Mouse (Mus musculus) limb, embryonic 11.5 days (tissue): Measurements from ENCODE around the gene Sel1l. TPM values are rescaled to one million over a fixed set of nuclear protein-coding genes. Genes with fewer than 3 reads are reported as not detected.

Source experiments
- ATAC-seq: fragments of 200-750 bp; cut with Nextera tagmentation; 2 replicates; pipeline ENCODE4 v1.8.0; 2017; ENCODE audit warnings: low read depth; ENCODE audit not compliant: insufficient number of reproducible peaks, low FRiP score, low TSS enrichment
- DNase-seq: peaks from one replicate; pipeline ENCODE4 v3.0.0-alpha.2; 2015; ENCODE audit warnings: low spot score
- H3K27ac ChIP-seq: fragments of 300-500 bp; sonication (generic); replicated peaks from 2 replicates; pipeline ENCODE4 v1.5.1; 2014; ENCODE audit warnings: low read depth, mild to moderate bottlenecking, low read length
- H3K27me3 ChIP-seq: fragments of 300-500 bp; sonication (generic); 2 replicates; pipeline ENCODE4 v1.6.1; 2014; ENCODE audit warnings: mild to moderate bottlenecking, low read length, mixed read lengths; ENCODE audit not compliant: control insufficient read depth, insufficient read depth
- H3K36me3 ChIP-seq: fragments of 300-500 bp; sonication (generic); 2 replicates; pipeline ENCODE4 v1.6.1; 2014; ENCODE audit warnings: mild to moderate bottlenecking, low read length, moderate library complexity, mixed read lengths; ENCODE audit not compliant: control insufficient read depth, insufficient read depth
- H3K4me1 ChIP-seq: fragments of 300-500 bp; sonication (generic); 2 replicates; pipeline ENCODE4 v1.6.1; 2014; ENCODE audit warnings: low read length, mixed read lengths; ENCODE audit not compliant: control insufficient read depth, insufficient read depth
- H3K4me2 ChIP-seq: fragments of 300-500 bp; sonication (generic); 2 replicates; pipeline ENCODE4 v1.6.1; 2014; ENCODE audit warnings: low read depth, mild to moderate bottlenecking, moderate library complexity; ENCODE audit not compliant: severe bottlenecking
- H3K4me3 ChIP-seq: fragments of 300-500 bp; sonication (generic); 2 replicates; pipeline ENCODE4 v1.5.1; 2014; ENCODE audit warnings: low read depth, low read length
- H3K9ac ChIP-seq: fragments of 300-500 bp; sonication (generic); 2 replicates; pipeline ENCODE4 v1.6.1; 2014; ENCODE audit warnings: mild to moderate bottlenecking, low read length
- H3K9me3 ChIP-seq: fragments of 300-500 bp; sonication (generic); 2 replicates; pipeline ENCODE4 v1.6.1; 2016; ENCODE audit warnings: low read length; ENCODE audit not compliant: control insufficient read depth
- WGBS: fragments of 180-500 bp; shearing (Covaris S2); extraction: QIAGEN DNeasy Blood & Tissue Kit; methylation state at CpG from one replicate; pipeline ENCODE4 v1.1.7; 2014; 5-methylcytosine and 5-hydroxymethylcytosine counted together
- polyA plus RNA-seq: library from polyadenylated mRNA; unstranded; fragments of >200 nt; fragmentation: Nextera tagmentation; extraction: Ambion mirVana; gene quantifications from 2 replicates; pipeline ENCODE4 v1.2.1, GENCODE M21; 2014

Gene Sel1l
- polyA plus RNA-seq, result 64.9 and 73.2 TPM in 2 replicates

GRCm38 (mm10) chr12:91849045-91849467 is at the start of gene Sel1l:
Sel1l (minus strand) TSS chr12:91849157.
- Histone ChIP-seq H3K27ac (no peak within 1 kb of the TSS), H3K36me3 (no peaks in the 10 kb centered on the region), H3K9ac (peak within 1 kb of the TSS; percentile 76), H3K4me3 (peak within 1 kb of the TSS; percentile 80), H3K27me3 (no peaks in the 10 kb centered on the region), H3K4me1 (no peaks in the 10 kb centered on the region), H3K4me2 (peak within 1 kb of the TSS; percentile 83), H3K9me3 (no peaks in the 10 kb centered on the region)
- DNase-seq, result peak; percentile 96
- peak; percentile 100 for ATAC-seq
- under 1% methylated on average over 35 of the region's 35 CpGs for WGBS

DNA sequence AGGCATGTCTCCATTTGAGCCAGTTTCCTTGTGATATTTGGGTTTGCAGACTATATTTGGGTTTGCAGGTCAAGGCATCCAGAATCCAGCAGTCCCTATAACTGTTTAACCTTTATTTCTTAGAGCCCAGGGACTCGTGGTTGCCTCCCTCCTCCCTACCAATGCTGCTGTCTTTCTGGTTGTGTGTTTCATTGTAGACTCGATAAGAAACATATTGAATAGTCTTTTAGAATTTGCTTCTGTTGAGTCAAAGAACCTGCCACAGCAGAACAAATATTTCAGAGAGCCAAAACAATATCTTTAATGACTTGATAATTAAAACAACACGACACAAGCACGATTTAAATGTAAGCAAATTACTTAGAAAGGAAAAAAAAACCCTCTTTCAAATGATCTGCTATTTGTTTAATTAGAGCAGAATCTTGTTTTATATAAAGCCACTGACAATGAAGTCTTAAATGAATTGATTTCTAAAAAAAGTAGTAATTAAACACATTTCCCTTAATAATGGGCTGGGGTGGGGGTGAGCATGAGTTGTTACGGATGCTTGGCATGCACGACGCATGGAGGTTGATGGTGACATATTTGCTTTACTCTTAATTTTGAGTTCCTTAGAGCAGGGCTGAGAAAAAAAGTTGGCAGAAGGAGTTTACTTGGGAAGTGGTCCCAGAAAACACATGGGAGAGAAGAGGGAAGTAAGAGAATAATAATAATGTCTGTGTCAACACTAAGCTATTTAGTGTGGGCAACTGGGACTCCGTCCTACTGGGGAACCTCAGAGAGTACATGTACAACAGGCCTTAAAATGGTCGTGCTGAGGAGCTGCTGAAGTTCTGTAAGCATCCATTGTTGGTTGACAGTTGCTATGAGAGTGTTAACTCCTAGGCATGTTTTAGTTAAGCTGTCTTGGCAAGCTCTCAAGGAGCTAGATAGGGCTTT is 43.9 kb upstream of the Sel1l start:
- WGBS, result 83% methylated on average over 9 of the region's 9 CpGs

DNA sequence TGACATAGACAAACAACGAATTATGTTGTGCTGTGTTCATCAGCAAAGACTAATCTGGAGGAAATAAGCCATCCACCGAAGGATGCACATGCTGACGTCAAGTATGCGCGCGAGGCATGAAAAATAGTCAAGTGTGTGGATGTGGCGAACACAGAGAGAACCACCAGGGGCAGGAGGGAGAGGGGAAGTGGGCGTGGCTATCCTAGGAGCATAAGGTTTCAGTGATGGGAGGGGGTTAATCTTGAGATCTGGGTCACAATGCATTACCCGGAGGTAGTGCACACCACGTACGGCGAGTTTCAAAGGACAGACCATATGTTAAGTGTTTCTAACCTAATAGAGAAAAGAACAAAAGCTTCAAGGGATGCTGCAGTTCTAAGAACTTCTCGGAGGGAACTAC is 31.5 kb upstream of the Sel1l start:
- Histone ChIP-seq H3K4me1 (0 out of 2 replicates have a peak, but pooled peaks cover 3% of the 10 kb centered on the region), H3K27me3 (no peaks in the 10 kb centered on the region), H3K36me3 (no peaks in the 10 kb centered on the region), H3K9ac (no peak overlapping the region), H3K27ac (no peak overlapping the region), H3K4me2 (no peak overlapping the region), H3K9me3 (no peaks in the 10 kb centered on the region), H3K4me3 (no peak overlapping the region)
- WGBS, result 78% methylated on average over 13 of the region's 13 CpGs
- ATAC-seq (no peak), DNase-seq (no peak)

More for the DNA sequence above, 43.9 kb upstream of the Sel1l start:
- no peak overlapping the region for H3K9ac ChIP-seq
- no peak for ATAC-seq
- no peaks in the 10 kb centered on the region for H3K36me3 ChIP-seq
- H3K27ac ChIP-seq, result no peak overlapping the region
- DNase-seq, result no peak
- H3K4me2 ChIP-seq, result no peak overlapping the region
- H3K9me3 ChIP-seq, result no peaks in the 10 kb centered on the region
- no peak overlapping the region for H3K4me3 ChIP-seq
- no peaks in the 10 kb centered on the region for H3K27me3 ChIP-seq
- no peaks in the 10 kb centered on the region for H3K4me1 ChIP-seq

- ATAC-seq, result no peak
- DNase-seq, result no peak
- Histone ChIP-seq H3K36me3 (no peaks in the 10 kb centered on the region), H3K9me3 (no peaks in the 10 kb centered on the region), H3K4me2 (no peak overlapping the region), H3K9ac (no peak overlapping the region), H3K4me1 (0 out of 2 replicates have a peak, but pooled peaks cover 3% of the 10 kb centered on the region), H3K27ac (no peak overlapping the region), H3K4me3 (no peak overlapping the region), H3K27me3 (no peaks in the 10 kb centered on the region)
- WGBS, result 73% methylated on average over 8 of the region's 8 CpGs
These were observed 29.9 kb upstream of the Sel1l start for GRCm38 (mm10) chr12:91878912-91879250.

- Histone ChIP-seq H3K4me1 (0 out of 2 replicates have a peak, but pooled peaks cover 3% of the 10 kb centered on the region), H3K9ac (no peak overlapping the region), H3K27ac (no peak overlapping the region), H3K36me3 (no peaks in the 10 kb centered on the region), H3K9me3 (no peaks in the 10 kb centered on the region), H3K4me2 (no peak overlapping the region), H3K27me3 (no peaks in the 10 kb centered on the region), H3K4me3 (no peak overlapping the region)
- ATAC-seq, result no peak
- DNase-seq, result no peak
- WGBS, result 67% methylated on average over 21 of the region's 21 CpGs
These were observed 29.3 kb upstream of the Sel1l start for GRCm38 (mm10) chr12:91878056-91878911.

DNA sequence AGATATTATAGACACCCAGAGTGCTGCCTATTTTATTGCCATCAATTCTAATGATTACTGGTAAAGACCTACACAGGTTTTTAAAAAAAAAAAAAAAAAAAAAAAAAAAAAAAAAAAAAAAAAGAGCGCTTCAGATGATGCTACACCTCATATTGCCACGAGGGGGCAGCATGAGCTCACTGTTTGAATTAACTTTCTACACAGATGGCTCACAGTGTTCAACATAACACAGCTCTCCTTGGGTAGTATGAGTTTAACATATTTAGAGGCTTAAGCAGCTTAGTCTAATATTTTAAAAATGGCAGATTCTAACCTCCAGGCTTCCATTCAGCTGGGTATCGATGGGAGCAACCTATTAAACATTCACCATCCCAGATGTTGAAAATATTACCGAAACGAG is 28.7 kb upstream of the Sel1l start:
- H3K4me1 ChIP-seq, result 0 out of 2 replicates have a peak, but pooled peaks cover 3% of the 10 kb centered on the region
- WGBS, result 30% methylated on average over 5 of the region's 5 CpGs
- peak; percentile 59 for DNase-seq
- H3K27ac ChIP-seq, result no peak overlapping the region
- H3K27me3 ChIP-seq, result no peaks in the 10 kb centered on the region
- ATAC-seq, result peak; percentile 49; the same call in 1 of the 2 replicates
- H3K36me3 ChIP-seq, result no peaks in the 10 kb centered on the region
- H3K9ac ChIP-seq, result no peak overlapping the region
- no peak overlapping the region for H3K4me2 ChIP-seq
- H3K9me3 ChIP-seq, result no peaks in the 10 kb centered on the region
- no peak overlapping the region for H3K4me3 ChIP-seq

DNA sequence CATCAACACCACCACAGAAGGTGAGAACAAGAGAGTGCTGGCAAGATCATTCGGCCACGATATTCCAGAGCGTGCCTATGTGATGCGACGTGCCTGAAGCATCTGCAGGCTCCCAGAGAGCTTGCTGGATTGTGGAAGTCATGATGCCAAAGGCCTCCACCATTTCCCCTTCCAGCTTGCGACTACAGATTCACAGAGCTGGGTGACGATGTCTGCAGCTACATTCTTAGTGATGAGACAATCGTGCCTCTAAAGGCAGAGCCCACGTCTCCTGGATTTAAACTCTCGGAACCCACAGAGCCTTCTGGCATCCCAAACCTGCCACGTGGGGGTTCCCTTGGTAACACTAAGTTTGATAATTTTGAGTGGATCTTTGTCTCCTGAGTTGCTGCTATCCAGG is 21.7 kb upstream of the Sel1l start:
- no peak overlapping the region for H3K4me2 ChIP-seq
- H3K4me1 ChIP-seq, result no peaks in the 10 kb centered on the region
- DNase-seq (no peak), ATAC-seq (no peak)
- H3K4me3 ChIP-seq, result no peak overlapping the region
- no peaks in the 10 kb centered on the region for H3K36me3 ChIP-seq
- no peaks in the 10 kb centered on the region for H3K9me3 ChIP-seq
- no peak overlapping the region for H3K9ac ChIP-seq
- no peak overlapping the region for H3K27ac ChIP-seq
- H3K27me3 ChIP-seq, result no peaks in the 10 kb centered on the region
- 92% methylated on average over 11 of the region's 11 CpGs for WGBS

DNA sequence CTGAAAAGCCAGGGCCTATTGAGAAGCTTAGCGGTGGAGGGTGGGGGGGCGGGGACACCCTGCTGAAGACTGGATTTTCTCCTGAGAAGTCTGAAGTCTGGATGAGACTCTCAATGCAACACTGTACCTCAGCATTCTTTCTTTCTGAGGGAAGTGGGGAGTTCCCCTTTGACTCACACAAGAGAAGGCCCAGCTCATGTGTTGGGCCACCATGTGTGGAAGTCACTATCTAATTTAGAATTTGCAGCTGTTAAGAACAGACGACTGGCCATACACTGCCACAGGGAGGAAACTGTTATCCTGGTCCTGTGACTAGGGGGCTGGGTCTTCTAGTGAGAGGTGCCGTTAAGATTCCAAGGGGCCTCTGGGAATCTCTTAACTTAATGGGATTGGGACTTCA is 20.4 kb upstream of the Sel1l start:
- 67% methylated on average over 4 of the region's 4 CpGs for WGBS
- no peak overlapping the region for H3K9ac ChIP-seq

More for the DNA sequence above, 20.4 kb upstream of the Sel1l start:
- Histone ChIP-seq H3K27ac (no peak overlapping the region), H3K4me3 (no peak overlapping the region), H3K4me1 (no peaks in the 10 kb centered on the region), H3K4me2 (no peak overlapping the region), H3K36me3 (no peaks in the 10 kb centered on the region), H3K27me3 (no peaks in the 10 kb centered on the region), H3K9me3 (no peaks in the 10 kb centered on the region)
- no peak for DNase-seq
- ATAC-seq, result no peak
